Mouse (Mus musculus) gastrocnemius, postnatal 4 days (tissue): ENCODE data around the gene Atp1a1. TPM values are rescaled to one million over a fixed set of nuclear protein-coding genes. Genes with fewer than 3 reads are reported as not detected.

Experiments
- DNase-seq, 2 experiments: peaks; one replicate each; pipeline ENCODE4 v3.0.0; 2021 to 2022; ENCODE audit warnings: low spot score in 2 of 2, mixed read lengths in 2 of 2
- total RNA-seq, 2 experiments: library from RNA; stranded (reverse); gene quantifications; 2 replicates each; pipeline ENCODE4 v1.2.3; 2021

Gene Atp1a1
- total RNA-seq, 2 experiments from 2014 or later: 112 to 117 TPM

- no peak for DNase-seq
Measured at GRCm38 (mm10) chr3:101611813-101612491, 7.5 kb upstream of the Atp1a1 start.

GRCm38 (mm10) chr3:101611012-101611812 is 6.7 kb upstream of the Atp1a1 start:
- DNase-seq: no peak

- DNase-seq: no peak
Measured at GRCm38 (mm10) chr3:101609302-101609701, 4.8 kb upstream of the Atp1a1 start.

GRCm38 (mm10) chr3:101606861-101607455 is 2.5 kb upstream of the Atp1a1 start:
- no peak for DNase-seq

- DNase-seq: no peak
Measured at GRCm38 (mm10) chr3:101605721-101606120, 1.2 kb upstream of the Atp1a1 start.

GRCm38 (mm10) chr3:101605291-101605690 is 807 bp upstream of the Atp1a1 start:
- DNase-seq: no peak

- peak; percentile 64 to 74 for DNase-seq
Measured at GRCm38 (mm10) chr3:101603661-101604549, 579 bp downstream of the Atp1a1 start.

- no peak for DNase-seq
Measured at GRCm38 (mm10) chr3:101603194-101603593, 1.3 kb downstream of the Atp1a1 start.

GRCm38 (mm10) chr3:101602511-101603055 is 1.9 kb downstream of the Atp1a1 start:
- no peak for DNase-seq

GRCm38 (mm10) chr3:101601687-101602086 is 2.8 kb downstream of the Atp1a1 start:
- no peak for DNase-seq

- no peak for DNase-seq
Measured at GRCm38 (mm10) chr3:101601003-101601525, 3.4 kb downstream of the Atp1a1 start.

- no peak for DNase-seq
Measured at GRCm38 (mm10) chr3:101599920-101600741, 4.4 kb downstream of the Atp1a1 start.

GRCm38 (mm10) chr3:101599191-101599919 is 5.1 kb downstream of the Atp1a1 start:
- no peak for DNase-seq

GRCm38 (mm10) chr3:101598231-101598905 is 6.1 kb downstream of the Atp1a1 start:
- DNase-seq: no peak

GRCm38 (mm10) chr3:101597317-101598096 is 7.0 kb downstream of the Atp1a1 start:
- DNase-seq: no peak

- no peak for DNase-seq
Measured at GRCm38 (mm10) chr3:101596686-101597085, 7.8 kb downstream of the Atp1a1 start.

- DNase-seq: no peak
Measured at GRCm38 (mm10) chr3:101595866-101596630, 8.4 kb downstream of the Atp1a1 start.
